ENCODE assay signal across 9 mouse cellular contexts in genomic region chr7:84152821-84153220, GRCm38 (mm10). TPM values are rescaled to one million over a fixed set of nuclear protein-coding genes. Genes with fewer than 3 reads are reported as not detected.
DNase-seq lines count a peak whose midpoint lies in the region; ATAC-seq and TF ChIP-seq lines count a peak whose summit lies in the region.
"Had no signal": no experiment of that assay in that cellular context is flagged by ENCODE, and none has a peak within 500 bp of the region (broad histone marks: within the 10 kb centered on the region; RNA-seq: fewer than 3 reads in every experiment).

No protein-coding gene starts in this region.

- H3K36me3 ChIP-seq in embryonic facial prominence, embryonic 13.5 days = no peaks in the 10 kb centered on the region; the same call in 1 of the 2 replicates
- H3K36me3 ChIP-seq in forebrain, postnatal 0 days (ENCODE audit: insufficient read depth) = no peaks in the 10 kb centered on the region
- H3K36me3 ChIP-seq in liver, embryonic 15.5 days (replicated peaks) = no peaks in the 10 kb centered on the region

- peaks cover 28% of the 10 kb centered on the region for H3K4me1 ChIP-seq in embryonic facial prominence, embryonic 13.5 days
- peaks cover 28% of the 10 kb centered on the region for H3K4me1 ChIP-seq in forebrain, postnatal 0 days (ENCODE audit: insufficient read depth)
- peaks cover 44% of the 10 kb centered on the region for H3K4me1 ChIP-seq in liver, embryonic 15.5 days (replicated peaks)

- TF ChIP-seq CTCF in forebrain, postnatal 0 days (IDR thresholded peaks at IDR 0.05; ENCODE audit: low read depth) = no peak

- H3K9me3 ChIP-seq in embryonic facial prominence, embryonic 13.5 days = no peaks in the 10 kb centered on the region
- no peaks in the 10 kb centered on the region for H3K9me3 ChIP-seq in forebrain, postnatal 0 days (ENCODE audit: low read length)
- no peaks in the 10 kb centered on the region for H3K9me3 ChIP-seq in liver, embryonic 15.5 days (replicated peaks)

- no peak overlapping the region for H3K4me2 ChIP-seq in embryonic facial prominence, embryonic 13.5 days
- H3K4me2 ChIP-seq in forebrain, postnatal 0 days (ENCODE audit: low read depth) = peak overlapping the region; percentile 77; the same call in 1 of the 2 replicates
- H3K4me2 ChIP-seq in liver, embryonic 15.5 days = no peak overlapping the region

- H3K27ac ChIP-seq in embryonic facial prominence, embryonic 13.5 days = no peak overlapping the region
- H3K27ac ChIP-seq in forebrain, postnatal 0 days (ENCODE audit: low read depth, low read length) = no peak overlapping the region
- no peak overlapping the region for H3K27ac ChIP-seq in liver, embryonic 15.5 days (replicated peaks)

- H3K4me3 ChIP-seq in embryonic facial prominence, embryonic 13.5 days = 0 out of 2 replicates have a peak overlapping the region, but pooled peaks have one; percentile 89
- no peak overlapping the region; the same call in 1 of the 2 replicates for H3K4me3 ChIP-seq in forebrain, postnatal 0 days (ENCODE audit: low read depth, low read length)
- peak overlapping the region; percentile 81; the same call in 1 of the 2 replicates for H3K4me3 ChIP-seq in liver, embryonic 15.5 days (replicated peaks)

- no peak overlapping the region for H3K9ac ChIP-seq in embryonic facial prominence, embryonic 13.5 days
- no peak overlapping the region for H3K9ac ChIP-seq in forebrain, postnatal 0 days
- H3K9ac ChIP-seq in liver, embryonic 15.5 days = no peak overlapping the region

- DNase-seq in kidney, adult 9 months = peak; percentile 25
- no peak for DNase-seq in kidney, postnatal 4 days
- DNase-seq in forebrain, postnatal 0 days = no peak
- DNase-seq in frontal cortex, postnatal 10 days (ENCODE audit: low spot score in 2 of 2) = no peak
- no peak for DNase-seq in gastrocnemius, adult 8-10 months (ENCODE audit: low spot score in 2 of 2)
- DNase-seq in yolk sac, embryonic 10.5 days (ENCODE audit: low spot score) = no peak
- DNase-seq: right cerebral cortex, postnatal 4 days had no signal

- WGBS in embryonic facial prominence, embryonic 13.5 days = 80% methylated on average over 4 of the region's 4 CpGs
- 79% methylated on average over 4 of the region's 4 CpGs for WGBS in forebrain, postnatal 0 days
- 56% methylated on average over 4 of the region's 4 CpGs for whole genome bisulfite sequencing in liver, embryonic 15.5 days (ENCODE audit: insufficient replicate concordance)

- H3K27me3 ChIP-seq in embryonic facial prominence, embryonic 13.5 days = no peaks in the 10 kb centered on the region
- H3K27me3 ChIP-seq in forebrain, postnatal 0 days (ENCODE audit: insufficient read depth, low read length) = no peaks in the 10 kb centered on the region
- peaks cover 5% of the 10 kb centered on the region; the same call in 1 of the 2 replicates for H3K27me3 ChIP-seq in liver, embryonic 15.5 days

- ATAC-seq in embryonic facial prominence, embryonic 13.5 days (ENCODE audit: insufficient number of reproducible peaks, insufficient read depth, low FRiP score, low TSS enrichment, low read depth) = no peak
- ATAC-seq in forebrain, postnatal 0 days = no peak
- ATAC-seq in liver, embryonic 15.5 days (ENCODE audit: insufficient read depth) = no peak

RNA-seq across cellular contexts. Expression of gene Abhd17c, which starts 1.1 kb away (rescaled TPM):
- 11.7 and 26.0 TPM in 2 replicates for polyA plus RNA-seq in embryonic facial prominence, embryonic 13.5 days (2015; fragmentation: Nextera tagmentation; extraction: Ambion mirVana)
- 92.2 and 102 TPM in 2 replicates for total RNA-seq in forebrain, postnatal 0 days (2014; rRNA removed)
- 92.9 and 93.5 TPM in 2 replicates for polyA plus RNA-seq in forebrain, postnatal 0 days (2015; fragmentation: Nextera tagmentation; extraction: Ambion mirVana)
- 22.3 and 22.9 TPM in 2 replicates for polyA plus RNA-seq in liver, embryonic 15.5 days (2015; fragmentation: Nextera tagmentation; extraction: Ambion mirVana)
- total RNA-seq in gastrocnemius, adult 8-10 months (2022) = 10 to 100 TPM in 1 of 4 experiments, 1 to 10 TPM in 3; 8.5 to 10.2 (median 8.9) TPM
